Mouse (Mus musculus): Measurements from ENCODE around the gene Cldn7.
A peak's percentile ranks its signal among the peaks of the same experiment; 100 is the strongest.
"Not testable (repeated sequence)": the region's sequence is repeated elsewhere in the genome, so short reads cannot be mapped to it uniquely, and the experiment has no call there.

Gene Cldn7

DNA sequence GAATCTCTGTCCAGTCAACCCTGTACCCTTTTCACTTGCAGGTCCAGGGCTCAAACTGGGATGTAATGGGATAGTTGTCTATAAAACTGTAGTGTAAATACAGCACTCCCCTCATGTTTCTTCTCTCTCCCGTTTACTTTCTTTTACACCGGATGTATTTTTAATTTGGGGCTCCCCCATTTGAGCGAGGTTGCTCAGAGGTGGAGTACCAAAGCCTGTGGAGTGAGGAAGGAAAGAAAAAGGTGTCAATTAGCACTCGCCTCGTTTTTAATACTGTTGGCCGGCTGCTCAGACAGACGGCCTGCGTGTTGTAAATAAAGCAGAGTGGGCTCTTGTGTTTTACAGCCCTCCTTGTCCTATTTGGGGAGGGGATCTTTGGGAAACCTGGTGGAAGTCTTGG, 35.1 kb downstream of the Cldn7 start:
- DNase-seq (ENCODE audit: low read depth, low spot score), result no peak
- Histone ChIP-seq H3K27me3 (ENCODE audit: control insufficient read depth, insufficient read depth, low read length, poor library complexity, severe bottlenecking) (no peaks in the 10 kb centered on the region), H3K36me3 (ENCODE audit: control insufficient read depth, insufficient read depth, low read length, poor library complexity, severe bottlenecking) (peaks cover 11% of the 10 kb centered on the region)

DNA sequence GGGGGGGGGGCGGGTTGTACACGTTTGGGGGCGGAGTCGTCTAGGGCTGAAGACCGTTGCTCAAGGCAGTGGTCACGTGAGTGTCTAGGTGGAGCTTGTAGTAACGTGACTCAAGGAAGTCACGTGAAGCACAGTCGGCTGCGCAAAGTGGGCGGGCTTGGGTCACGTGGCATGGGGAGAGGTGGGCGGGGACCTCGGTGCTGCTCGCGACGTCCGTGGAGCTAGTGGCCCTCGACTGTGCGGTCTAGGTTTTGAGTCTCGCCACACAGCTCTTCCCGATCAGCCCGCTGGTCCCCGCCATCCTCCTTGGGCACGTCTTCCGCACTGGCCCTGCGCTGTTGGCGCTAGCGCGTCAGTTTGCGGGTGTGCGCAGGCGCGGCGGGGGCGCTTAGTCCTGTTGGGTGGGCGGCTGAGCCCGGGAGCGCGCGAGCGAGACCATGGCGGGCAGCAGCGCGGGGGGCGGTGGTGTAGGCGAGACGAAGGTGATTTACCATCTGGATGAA, 35.9 kb downstream of the Cldn7 start, which contains the start of gene Dvl2:
TSS of gene Dvl2 (plus strand) at position 200 of the 503 bp plus-strand sequence.
- Histone ChIP-seq H3K27me3 (ENCODE audit: control insufficient read depth, insufficient read depth, low read length, poor library complexity, severe bottlenecking) (no peaks in the 10 kb centered on the region), H3K36me3 (ENCODE audit: control insufficient read depth, insufficient read depth, low read length, poor library complexity, severe bottlenecking) (peaks cover 9% of the 10 kb centered on the region)
- peak; percentile 98 for DNase-seq (ENCODE audit: low read depth, low spot score)

DNA sequence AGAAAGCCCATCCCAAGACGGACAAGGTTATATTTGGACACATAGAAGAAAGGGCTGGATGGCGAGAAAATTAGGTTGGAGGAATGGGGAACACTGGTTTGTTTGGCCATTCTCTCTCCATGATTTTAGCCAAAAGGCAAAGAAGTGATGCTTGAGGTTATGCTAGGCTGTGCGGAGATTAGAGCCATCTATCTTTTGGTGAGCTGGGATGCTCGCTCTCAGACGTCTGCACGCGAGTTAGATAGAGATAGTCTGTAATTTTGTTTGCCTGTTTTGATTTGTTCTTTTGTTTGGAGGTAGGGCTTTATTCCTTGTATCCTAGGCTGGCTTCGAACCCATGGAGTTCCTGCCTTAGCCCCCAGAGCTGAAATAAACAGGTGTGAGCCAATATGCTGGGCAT, 36.6 kb downstream of the Cldn7 start:
- no peaks in the 10 kb centered on the region for H3K27me3 ChIP-seq (ENCODE audit: control insufficient read depth, insufficient read depth, low read length, poor library complexity, severe bottlenecking)
- H3K36me3 ChIP-seq (ENCODE audit: control insufficient read depth, insufficient read depth, low read length, poor library complexity, severe bottlenecking), result peaks cover 10% of the 10 kb centered on the region
- DNase-seq (ENCODE audit: low read depth, low spot score), result no peak

DNA sequence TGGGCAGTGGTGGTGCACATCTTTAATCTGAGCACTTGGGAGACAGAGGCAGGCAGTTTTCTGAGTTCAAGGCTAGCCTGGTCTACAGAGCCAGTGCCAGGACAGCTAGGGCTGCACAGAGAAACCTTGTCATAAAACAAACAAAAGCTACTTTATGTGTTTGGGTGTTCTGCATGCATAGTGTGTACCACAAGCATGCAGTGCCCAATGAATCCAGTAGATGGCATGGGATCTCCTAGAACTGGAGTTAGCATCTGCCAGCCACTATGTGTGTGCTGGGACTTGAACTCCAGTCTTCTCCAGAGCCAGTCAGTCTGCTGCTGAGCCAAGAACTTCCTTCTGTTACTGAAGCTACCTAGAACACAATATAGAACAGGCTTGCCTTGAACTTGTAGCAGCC, 37.3 kb downstream of the Cldn7 start:
- DNase-seq (ENCODE audit: low read depth, low spot score), result peak; percentile 78
- H3K27me3 ChIP-seq (ENCODE audit: control insufficient read depth, insufficient read depth, low read length, poor library complexity, severe bottlenecking), result no peaks in the 10 kb centered on the region
- peaks cover 12% of the 10 kb centered on the region for H3K36me3 ChIP-seq (ENCODE audit: control insufficient read depth, insufficient read depth, low read length, poor library complexity, severe bottlenecking)

DNA sequence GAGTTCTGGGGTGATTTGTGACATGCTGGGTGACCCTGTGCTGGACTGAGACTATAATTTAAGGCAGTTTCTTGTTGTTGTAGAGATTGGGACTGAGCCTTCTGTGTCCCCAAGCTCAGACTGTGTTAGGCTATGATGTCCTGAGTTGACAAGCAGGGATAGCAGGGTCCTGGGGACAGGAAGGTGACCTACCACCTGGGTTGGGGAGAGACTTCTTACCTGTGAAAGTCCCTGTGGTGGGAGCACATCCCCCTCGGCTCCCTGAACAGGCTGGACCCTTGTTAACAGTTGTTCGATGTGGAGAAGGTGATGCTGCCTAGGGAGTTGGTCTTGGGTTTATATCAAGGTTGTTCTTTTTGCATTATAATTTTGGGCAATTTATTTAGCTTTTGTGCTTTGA, 37.9 kb downstream of the Cldn7 start:
- Histone ChIP-seq H3K36me3 (ENCODE audit: control insufficient read depth, insufficient read depth, low read length, poor library complexity, severe bottlenecking) (peaks cover 12% of the 10 kb centered on the region), H3K27me3 (ENCODE audit: control insufficient read depth, insufficient read depth, low read length, poor library complexity, severe bottlenecking) (no peaks in the 10 kb centered on the region)
- no peak for DNase-seq (ENCODE audit: low read depth, low spot score)

DNA sequence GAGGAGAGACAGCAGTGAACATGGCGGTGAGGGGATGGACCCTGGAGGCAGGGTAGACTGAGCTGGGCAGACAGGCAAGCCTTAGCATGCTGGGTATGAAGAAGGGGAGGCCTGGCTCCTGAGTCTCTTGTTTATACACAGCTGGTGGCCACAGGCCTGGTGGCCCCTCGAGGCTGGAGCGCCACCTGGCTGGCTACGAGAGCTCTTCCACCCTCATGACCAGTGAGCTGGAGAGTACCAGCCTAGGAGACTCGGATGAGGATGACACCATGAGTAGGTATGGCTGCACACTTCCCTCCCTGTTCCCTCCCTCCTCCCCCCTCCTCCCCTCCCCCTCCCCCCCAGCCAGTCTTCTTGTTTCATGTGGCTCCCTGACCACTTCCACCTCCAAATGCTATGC, 40.9 kb downstream of the Cldn7 start:
- Histone ChIP-seq H3K36me3 (ENCODE audit: control insufficient read depth, insufficient read depth, low read length, poor library complexity, severe bottlenecking) (peaks cover 15% of the 10 kb centered on the region), H3K27me3 (ENCODE audit: control insufficient read depth, insufficient read depth, low read length, poor library complexity, severe bottlenecking) (no peaks in the 10 kb centered on the region)
- DNase-seq (ENCODE audit: low read depth, low spot score), result peak; percentile 66

DNA sequence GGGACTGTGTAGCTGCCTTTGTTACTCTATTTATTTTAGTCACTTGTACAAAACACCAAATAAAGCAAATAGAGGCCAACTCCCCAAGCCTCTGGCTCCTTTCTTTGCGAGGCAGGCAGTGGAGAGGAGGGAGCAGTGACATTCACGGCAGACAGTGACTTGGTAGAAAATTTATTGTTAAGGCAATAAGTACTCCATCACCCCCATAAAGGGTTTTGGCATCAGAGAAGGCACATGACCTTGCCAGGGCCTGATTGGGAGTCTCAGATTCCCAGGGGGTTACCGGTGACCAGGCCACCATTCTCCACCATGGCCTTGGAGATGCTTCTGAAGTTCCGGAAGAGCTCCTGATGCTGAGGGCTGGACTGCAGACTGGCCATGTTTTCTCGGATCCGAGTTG, 45.5 kb downstream of the Cldn7 start:
- no peaks in the 10 kb centered on the region for H3K27me3 ChIP-seq (ENCODE audit: control insufficient read depth, insufficient read depth, low read length, poor library complexity, severe bottlenecking)
- H3K36me3 ChIP-seq (ENCODE audit: control insufficient read depth, insufficient read depth, low read length, poor library complexity, severe bottlenecking), result peaks cover 18% of the 10 kb centered on the region
- no peak for DNase-seq (ENCODE audit: low read depth, low spot score)

DNA sequence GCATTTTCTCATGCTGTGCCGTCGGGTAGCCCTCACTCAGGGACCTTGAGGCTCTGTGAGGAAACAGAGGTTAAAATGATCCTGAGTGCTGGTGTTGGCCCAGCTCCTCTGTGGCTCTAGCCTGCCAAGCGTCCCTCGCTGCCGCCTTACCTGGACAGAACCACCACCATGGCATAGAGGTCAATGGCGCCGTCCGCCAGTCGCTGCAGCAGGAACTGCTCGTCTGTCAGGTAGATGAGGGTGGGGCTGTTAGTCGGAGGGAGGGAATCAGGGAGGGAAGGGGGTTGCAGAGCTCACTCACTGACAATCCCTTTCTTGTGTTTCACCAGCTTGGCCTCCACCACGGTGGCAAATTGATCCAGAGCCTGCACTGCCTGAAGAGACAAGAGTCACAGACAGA, 46.0 kb downstream of the Cldn7 start:
- DNase-seq (ENCODE audit: low read depth, low spot score), result no peak
- Histone ChIP-seq H3K36me3 (ENCODE audit: control insufficient read depth, insufficient read depth, low read length, poor library complexity, severe bottlenecking) (peaks cover 18% of the 10 kb centered on the region), H3K27me3 (ENCODE audit: control insufficient read depth, insufficient read depth, low read length, poor library complexity, severe bottlenecking) (no peaks in the 10 kb centered on the region)

DNA sequence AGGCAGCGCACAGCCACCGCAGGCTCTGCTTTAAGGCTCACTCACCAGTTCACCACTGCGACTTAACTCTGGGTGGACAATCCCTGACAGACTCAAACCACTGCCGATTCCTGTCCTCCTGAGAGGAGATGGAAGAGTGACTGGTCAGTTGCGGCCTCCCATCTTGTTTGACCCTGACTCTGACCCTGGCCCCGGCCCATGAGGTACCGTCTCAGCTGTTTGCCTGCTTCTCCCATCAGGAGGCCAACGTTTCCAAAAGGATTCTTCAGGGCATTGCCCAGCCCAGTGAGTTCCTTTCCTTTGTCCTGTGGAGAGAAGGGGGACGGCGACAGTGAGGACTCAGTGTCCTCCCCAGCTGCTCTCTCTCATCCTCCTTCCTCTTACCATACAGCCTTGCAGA, 46.4 kb downstream of the Cldn7 start:
- DNase-seq (ENCODE audit: low read depth, low spot score), result no peak
- no peaks in the 10 kb centered on the region for H3K27me3 ChIP-seq (ENCODE audit: control insufficient read depth, insufficient read depth, low read length, poor library complexity, severe bottlenecking)
- H3K36me3 ChIP-seq (ENCODE audit: control insufficient read depth, insufficient read depth, low read length, poor library complexity, severe bottlenecking), result peaks cover 18% of the 10 kb centered on the region

DNA sequence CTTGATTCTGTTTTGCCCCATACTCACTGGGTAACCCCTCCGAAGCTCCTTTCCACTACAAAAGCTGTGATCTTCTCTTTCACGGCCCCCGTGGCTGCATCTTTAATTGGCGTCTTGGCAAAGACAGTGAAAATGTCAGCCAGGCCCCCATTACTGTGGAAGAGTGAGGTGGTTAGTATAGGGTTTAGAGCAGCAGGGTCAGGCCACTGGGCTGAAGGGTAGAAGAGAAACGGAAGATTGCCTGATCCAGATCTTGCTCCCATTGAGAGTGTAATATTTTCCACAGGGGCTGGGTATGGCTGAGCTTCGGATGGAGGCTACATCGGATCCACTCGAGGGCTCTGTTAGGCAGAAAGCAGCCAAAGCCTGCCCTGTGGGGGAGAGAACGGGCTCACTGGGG, 48.4 kb downstream of the Cldn7 start:
- H3K36me3 ChIP-seq (ENCODE audit: control insufficient read depth, insufficient read depth, low read length, poor library complexity, severe bottlenecking), result peaks cover 15% of the 10 kb centered on the region

DNA sequence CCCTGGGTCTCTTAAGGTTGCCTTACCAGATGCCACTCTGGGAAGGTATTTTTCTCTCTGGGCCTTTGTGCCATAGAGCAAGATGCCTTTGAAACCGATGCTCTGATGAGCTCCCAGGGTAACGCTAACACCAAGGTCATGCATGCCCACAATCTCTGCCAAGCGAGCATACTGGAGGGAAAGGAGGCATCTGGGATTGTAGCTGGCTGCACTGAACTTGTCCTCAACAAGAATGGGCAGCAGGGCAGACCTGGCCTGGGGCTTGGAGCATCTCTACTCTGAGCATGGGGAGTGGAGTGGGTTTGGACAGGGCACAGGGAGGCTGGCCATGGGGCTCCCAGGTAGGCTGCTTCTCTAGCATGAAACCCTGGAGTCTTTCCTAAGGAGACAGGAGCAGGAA, 48.8 kb downstream of the Cldn7 start:
- DNase-seq (ENCODE audit: low read depth, low spot score), result no peak
- Histone ChIP-seq H3K36me3 (ENCODE audit: control insufficient read depth, insufficient read depth, low read length, poor library complexity, severe bottlenecking) (peaks cover 15% of the 10 kb centered on the region), H3K27me3 (ENCODE audit: control insufficient read depth, insufficient read depth, low read length, poor library complexity, severe bottlenecking) (no peaks in the 10 kb centered on the region)

More for the DNA sequence above, 48.4 kb downstream of the Cldn7 start:
- H3K27me3 ChIP-seq (ENCODE audit: control insufficient read depth, insufficient read depth, low read length, poor library complexity, severe bottlenecking), result no peaks in the 10 kb centered on the region
- DNase-seq (ENCODE audit: low read depth, low spot score), result no peak

DNA sequence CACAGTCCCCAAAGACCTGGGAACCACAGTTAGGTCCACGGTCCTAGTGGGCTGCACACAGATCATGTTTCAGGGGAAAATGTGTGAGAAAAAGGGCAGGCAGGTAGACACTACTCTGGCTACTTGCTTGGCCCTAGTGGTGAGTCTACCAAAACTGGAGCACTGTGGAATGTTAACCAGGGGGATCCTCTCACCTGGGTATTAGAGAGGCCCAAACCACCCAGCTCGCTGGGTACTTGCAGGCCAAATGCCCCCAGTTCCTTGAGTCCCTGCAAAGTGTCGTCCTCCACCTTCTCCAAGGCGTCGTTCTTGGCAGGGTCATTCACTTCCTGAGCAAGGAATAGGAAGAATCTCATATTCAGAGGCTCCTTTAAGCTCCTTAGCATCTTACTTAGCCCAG, 49.5 kb downstream of the Cldn7 start:
- DNase-seq (ENCODE audit: low read depth, low spot score), result no peak
- Histone ChIP-seq H3K27me3 (ENCODE audit: control insufficient read depth, insufficient read depth, low read length, poor library complexity, severe bottlenecking) (no peaks in the 10 kb centered on the region), H3K36me3 (ENCODE audit: control insufficient read depth, insufficient read depth, low read length, poor library complexity, severe bottlenecking) (peaks cover 12% of the 10 kb centered on the region)

DNA sequence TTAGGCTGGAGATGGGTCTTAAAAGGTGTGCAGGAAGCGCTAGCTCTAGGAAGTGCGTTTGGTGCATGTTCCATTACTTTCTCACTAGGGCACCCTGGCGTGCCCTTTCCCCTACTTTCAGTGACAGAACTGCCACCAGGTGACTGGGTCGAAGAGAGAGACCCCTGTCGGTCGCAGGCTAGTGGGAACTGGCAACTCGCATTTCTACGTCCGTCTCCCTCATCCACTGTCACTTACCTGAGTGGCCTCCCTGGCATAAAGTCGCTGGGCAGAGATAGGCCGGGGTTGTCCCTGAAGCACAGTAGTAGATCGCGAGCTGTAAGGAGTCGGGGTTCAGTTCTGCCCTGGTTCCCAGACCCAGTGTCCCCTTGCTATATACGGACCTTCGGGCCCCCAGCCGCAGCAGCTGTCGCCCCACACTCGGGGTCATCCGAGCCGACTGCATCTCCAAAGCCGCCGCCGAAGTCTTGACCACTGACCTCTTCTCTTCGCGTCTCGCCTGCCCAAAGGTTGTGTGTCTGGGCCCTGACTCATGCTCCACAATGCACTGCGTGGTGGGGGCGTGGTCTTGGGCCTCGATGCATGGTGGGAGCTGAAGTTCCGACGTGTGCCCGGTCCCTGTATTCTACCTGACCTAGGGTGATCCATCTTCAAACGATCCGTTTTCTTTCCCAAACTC, 50.4 kb downstream of the Cldn7 start, which contains the start of gene Acadvl:
TSS of gene Acadvl (minus strand) at position 532 of the 679 bp plus-strand sequence.
- DNase-seq (ENCODE audit: low read depth, low spot score), result peak; percentile 84
- H3K36me3 ChIP-seq (ENCODE audit: control insufficient read depth, insufficient read depth, low read length, poor library complexity, severe bottlenecking), result peaks cover 5% of the 10 kb centered on the region; the same call in 1 of the 2 replicates
- H3K27me3 ChIP-seq (ENCODE audit: control insufficient read depth, insufficient read depth, low read length, poor library complexity, severe bottlenecking), result no peaks in the 10 kb centered on the region

DNA sequence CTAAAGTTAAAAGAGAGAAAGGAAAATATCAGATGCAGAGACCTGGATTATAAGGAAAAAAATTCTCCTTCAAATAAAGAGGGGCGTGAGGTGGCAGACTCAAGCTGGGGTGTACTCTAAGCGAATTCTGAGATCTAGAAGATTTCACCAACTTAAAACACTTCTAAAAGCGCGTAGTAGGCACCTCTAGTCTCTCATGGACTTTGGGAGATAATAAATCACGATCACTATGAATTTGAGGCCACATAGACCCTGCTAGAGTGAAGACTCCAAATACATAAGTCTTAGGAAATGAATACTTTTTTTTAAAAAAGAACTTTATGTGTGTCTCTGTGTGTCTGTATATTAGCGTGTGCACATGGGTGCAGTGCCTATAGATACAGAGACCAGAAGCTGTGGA, 51.1 kb downstream of the Cldn7 start:
- no peak for DNase-seq (ENCODE audit: low read depth, low spot score)
- H3K36me3 ChIP-seq (ENCODE audit: control insufficient read depth, insufficient read depth, low read length, poor library complexity, severe bottlenecking), result peaks cover under 1% of the 10 kb centered on the region; the same call in 1 of the 2 replicates
- no peaks in the 10 kb centered on the region for H3K27me3 ChIP-seq (ENCODE audit: control insufficient read depth, insufficient read depth, low read length, poor library complexity, severe bottlenecking)

DNA sequence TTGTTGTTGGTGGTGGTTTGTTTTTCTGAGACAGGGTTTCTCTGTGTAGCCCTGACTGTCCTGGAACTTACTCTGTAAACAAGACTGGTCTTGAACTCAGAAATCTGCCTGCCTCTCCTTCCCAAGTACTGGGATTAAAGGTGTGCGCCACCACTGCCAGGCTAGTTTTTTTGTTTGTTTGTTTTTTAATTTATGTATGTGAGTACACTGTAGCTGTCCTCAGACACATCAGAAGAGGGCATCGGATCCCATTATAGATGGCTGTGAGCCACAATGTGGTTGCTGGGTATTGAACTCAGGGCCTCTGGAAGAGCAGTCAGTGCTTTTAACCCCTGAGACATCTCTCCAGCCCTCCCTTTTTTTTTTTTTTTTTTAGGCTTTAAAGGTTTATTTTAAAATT, 51.6 kb downstream of the Cldn7 start:
- H3K36me3 ChIP-seq (ENCODE audit: control insufficient read depth, insufficient read depth, low read length, poor library complexity, severe bottlenecking); DNase-seq (ENCODE audit: low read depth, low spot score); H3K27me3 ChIP-seq (ENCODE audit: control insufficient read depth, insufficient read depth, low read length, poor library complexity, severe bottlenecking): not testable (repeated sequence)

DNA sequence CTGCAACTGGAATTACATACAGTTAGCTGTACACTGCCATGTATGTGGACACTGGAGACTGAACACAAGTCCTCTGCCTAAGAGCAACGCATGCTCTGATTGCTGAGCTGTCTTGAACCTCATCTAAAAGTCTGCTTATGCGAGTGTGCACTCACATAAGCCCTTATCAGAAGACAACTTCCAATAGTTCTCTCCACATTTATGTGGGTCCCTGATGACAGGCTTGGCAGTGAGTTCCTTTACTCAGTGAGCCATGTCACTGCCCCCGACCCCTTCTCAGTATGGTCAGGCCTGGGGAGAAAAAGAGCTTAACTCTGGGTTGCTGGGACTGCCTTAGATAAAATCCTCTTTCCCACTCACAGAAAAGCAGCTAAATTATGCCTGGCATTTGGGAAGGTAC, 52.1 kb downstream of the Cldn7 start, which contains the start of gene Dlg4:
TSS of gene Dlg4 (plus strand) at position 274 of the 400 bp plus-strand sequence.
- Histone ChIP-seq H3K36me3 (ENCODE audit: control insufficient read depth, insufficient read depth, low read length, poor library complexity, severe bottlenecking) (no peaks in the 10 kb centered on the region; the same call in 1 of the 2 replicates), H3K27me3 (ENCODE audit: control insufficient read depth, insufficient read depth, low read length, poor library complexity, severe bottlenecking) (no peaks in the 10 kb centered on the region)
- no peak for DNase-seq (ENCODE audit: low read depth, low spot score)
